ENCODE assay signal across 26 mouse cellular contexts in genomic region chr11:120080282-120080681, GRCm38 (mm10). TPM values are rescaled to one million over a fixed set of nuclear protein-coding genes. Genes with fewer than 3 reads are reported as not detected.
DNase-seq lines count a peak whose midpoint lies in the region; ATAC-seq and TF ChIP-seq lines count a peak whose summit lies in the region.
"Had no signal": no experiment of that assay in that cellular context is flagged by ENCODE, and none has a peak within 500 bp of the region (broad histone marks: within the 10 kb centered on the region; RNA-seq: fewer than 3 reads in every experiment).

No protein-coding gene starts in this region.

- H3K27me3 ChIP-seq in kidney, postnatal 0 days (ENCODE audit: insufficient read depth, low read length): no peaks in the 10 kb centered on the region
- no peaks in the 10 kb centered on the region for H3K27me3 ChIP-seq in lung, postnatal 0 days (replicated peaks; ENCODE audit: insufficient read depth, low read length)
- H3K27me3 ChIP-seq: CH12.LX; embryonic facial prominence, embryonic 12.5 days; embryonic facial prominence, embryonic 15.5 days; forebrain, embryonic 12.5 days; forebrain, embryonic 15.5 days; hindbrain, embryonic 13.5 days; Patski had no signal

- no peak overlapping the region for H3K4me2 ChIP-seq in kidney, postnatal 0 days (ENCODE audit: low read length)
- no peak overlapping the region for H3K4me2 ChIP-seq in lung, postnatal 0 days (replicated peaks; ENCODE audit: low read depth, low read length)
- H3K4me2 ChIP-seq: embryonic facial prominence, embryonic 12.5 days; embryonic facial prominence, embryonic 15.5 days; forebrain, embryonic 12.5 days; forebrain, embryonic 15.5 days; hindbrain, embryonic 13.5 days had no signal

- H3K9ac ChIP-seq in kidney, postnatal 0 days (ENCODE audit: low read depth, low read length): no peak overlapping the region
- H3K9ac ChIP-seq in lung, postnatal 0 days (replicated peaks; ENCODE audit: low read depth): no peak overlapping the region
- H3K9ac ChIP-seq: embryonic facial prominence, embryonic 12.5 days; embryonic facial prominence, embryonic 15.5 days; forebrain, embryonic 12.5 days; forebrain, embryonic 15.5 days; hindbrain, embryonic 13.5 days had no signal

- no peak for DNase-seq in frontal cortex, adult 2 months (ENCODE audit: extremely low spot score in 1 of 2, low spot score in 1 of 2)
- DNase-seq in kidney, postnatal 0 days (ENCODE audit: low spot score): peak; percentile 74
- no peak for DNase-seq in kidney, adult 8-10 months
- peak in 1 of 2 experiments; percentile 39 for DNase-seq in layer of hippocampus, adult 2 months (ENCODE audit: low spot score in 2 of 2)
- no peak for DNase-seq in layer of hippocampus, postnatal 36 days
- DNase-seq in lung, postnatal 0 days (ENCODE audit: low spot score): peak; percentile 50
- DNase-seq in lung, postnatal 10 days: no peak
- DNase-seq: adrenal gland, postnatal 10 days; adrenal gland, postnatal 36 days; B cell, adult 2 months; cerebellum, adult 11 months; cerebellum, adult 2 months; cerebellum, adult 9-11 months; cerebellum, postnatal 25 days; gastrocnemius, postnatal 25 days; heart, adult 18-20 months had no signal

- no peaks in the 10 kb centered on the region for H3K4me1 ChIP-seq in kidney, postnatal 0 days (replicated peaks; ENCODE audit: insufficient read depth, low read length)
- H3K4me1 ChIP-seq in lung, postnatal 0 days (ENCODE audit: insufficient read depth, low read depth, low read length): no peaks in the 10 kb centered on the region

- no peak overlapping the region for H3K27ac ChIP-seq in kidney, postnatal 0 days
- peak overlapping the region; percentile 39; the same call in 1 of the 2 replicates for H3K27ac ChIP-seq in layer of hippocampus, adult 2 months
- no peak overlapping the region for H3K27ac ChIP-seq in lung, postnatal 0 days (ENCODE audit: low read length)
- H3K27ac ChIP-seq: embryonic facial prominence, embryonic 12.5 days; embryonic facial prominence, embryonic 15.5 days; forebrain, embryonic 12.5 days; forebrain, embryonic 15.5 days; hindbrain, embryonic 13.5 days had no signal

- ATAC-seq in frontal cortex, adult (ENCODE audit: low TSS enrichment): peak; percentile 52; the same call in 1 of the 2 replicates
- ATAC-seq in kidney, postnatal 0 days (replicated peaks; ENCODE audit: low FRiP score, low read depth): no peak
- ATAC-seq in lung, postnatal 0 days: no peak
- ATAC-seq: forebrain, embryonic 15.5 days; hindbrain, embryonic 16.5 days; Patski had no signal

- no peaks in the 10 kb centered on the region for H3K9me3 ChIP-seq in kidney, postnatal 0 days (replicated peaks; ENCODE audit: low read length)
- H3K9me3 ChIP-seq in lung, postnatal 0 days (ENCODE audit: low read length): no peaks in the 10 kb centered on the region
- H3K9me3 ChIP-seq: embryonic facial prominence, embryonic 12.5 days; embryonic facial prominence, embryonic 15.5 days; forebrain, embryonic 12.5 days; forebrain, embryonic 15.5 days; hindbrain, embryonic 13.5 days had no signal

- no peak for TF ChIP-seq CTCF in kidney, postnatal 0 days (IDR thresholded peaks at IDR 0.05; ENCODE audit: low read depth)
- TF ChIP-seq CTCF in layer of hippocampus, adult 2 months (conservative IDR thresholded peaks at IDR 0.05): no peak
- TF ChIP-seq CTCF in lung, postnatal 0 days (IDR thresholded peaks at IDR 0.05): no peak

- 75% methylated on average over 6 of the region's 6 CpGs for WGBS in kidney, postnatal 0 days
- WGBS in lung, postnatal 0 days: 70% methylated on average over 6 of the region's 6 CpGs

- peaks cover 29% of the 10 kb centered on the region; the same call in 1 of the 2 replicates for H3K36me3 ChIP-seq in kidney, postnatal 0 days (ENCODE audit: insufficient read depth, low read length)
- peaks cover 7% of the 10 kb centered on the region; the same call in 1 of the 2 replicates for H3K36me3 ChIP-seq in lung, postnatal 0 days (ENCODE audit: insufficient read depth, low read length)

- H3K4me3 ChIP-seq in kidney, postnatal 0 days (replicated peaks; ENCODE audit: low read depth, low read length): no peak overlapping the region
- no peak overlapping the region for H3K4me3 ChIP-seq in layer of hippocampus, adult 2 months
- no peak overlapping the region for H3K4me3 ChIP-seq in lung, postnatal 0 days (ENCODE audit: low read depth, low read length)
- H3K4me3 ChIP-seq: embryonic facial prominence, embryonic 12.5 days; embryonic facial prominence, embryonic 15.5 days; forebrain, embryonic 12.5 days; forebrain, embryonic 15.5 days; hindbrain, embryonic 13.5 days had no signal

- no peak for TF ChIP-seq EP300 in lung, postnatal 0 days (IDR thresholded peaks at IDR 0.05)

RNA-seq across cellular contexts. Expression of gene Cep131, which starts 6.3 kb away (rescaled TPM):
- 38.8 and 43.4 TPM in 2 replicates for polyA plus RNA-seq in frontal cortex, adult 2 months (2012; rRNA removed)
- 14.3 and 15.5 TPM in 2 replicates for polyA plus RNA-seq in kidney, postnatal 0 days (2015; fragmentation: Nextera tagmentation; extraction: Ambion mirVana)
- total RNA-seq in layer of hippocampus, adult 2 months (2021): 10 to 100 TPM; 35.6 to 37.0 TPM
- 10 to 100 TPM; 28.7 to 33.0 TPM for total RNA-seq in layer of hippocampus, postnatal 36 days (2021)
- 7.6 and 9.6 TPM in 2 replicates for polyA plus RNA-seq in lung, postnatal 0 days (2015; fragmentation: Nextera tagmentation; extraction: Ambion mirVana)

RNA-seq across cellular contexts. Expression of gene Tepsin, which starts 18.2 kb away (rescaled TPM):
- polyA plus RNA-seq in frontal cortex, adult 2 months (2012; rRNA removed): 31.1 and 35.6 TPM in 2 replicates
- polyA plus RNA-seq in kidney, postnatal 0 days (2015; fragmentation: Nextera tagmentation; extraction: Ambion mirVana): 10.8 and 12.1 TPM in 2 replicates
- 10 to 100 TPM; 16.3 to 17.1 TPM for total RNA-seq in layer of hippocampus, adult 2 months (2021)
- 10 to 100 TPM; 15.1 to 16.9 TPM for total RNA-seq in layer of hippocampus, postnatal 36 days (2021)
- 8.2 TPM in 2 replicates for polyA plus RNA-seq in lung, postnatal 0 days (2015; fragmentation: Nextera tagmentation; extraction: Ambion mirVana)

RNA-seq across cellular contexts. Expression of gene Ndufaf8, which starts 18.4 kb away (rescaled TPM):
- 42.3 and 46.2 TPM in 2 replicates for polyA plus RNA-seq in frontal cortex, adult 2 months (2012; rRNA removed)
- polyA plus RNA-seq in kidney, postnatal 0 days (2015; fragmentation: Nextera tagmentation; extraction: Ambion mirVana): 107 and 130 TPM in 2 replicates
- total RNA-seq in layer of hippocampus, adult 2 months (2021): 10 to 100 TPM; 35.2 to 46.9 TPM
- 10 to 100 TPM; 34.7 to 35.9 TPM for total RNA-seq in layer of hippocampus, postnatal 36 days (2021)
- 69.6 and 76.9 TPM in 2 replicates for polyA plus RNA-seq in lung, postnatal 0 days (2015; fragmentation: Nextera tagmentation; extraction: Ambion mirVana)

RNA-seq across cellular contexts. Expression of gene Aatk, which starts 33.3 kb away (rescaled TPM):
- 182 and 188 TPM in 2 replicates for polyA plus RNA-seq in frontal cortex, adult 2 months (2012; rRNA removed)
- polyA plus RNA-seq in kidney, postnatal 0 days (2015; fragmentation: Nextera tagmentation; extraction: Ambion mirVana): 1.4 TPM in 2 replicates
- 100 to 1,000 TPM; 196 to 207 TPM for total RNA-seq in layer of hippocampus, adult 2 months (2021)
- 100 to 1,000 TPM; 213 to 224 TPM for total RNA-seq in layer of hippocampus, postnatal 36 days (2021)
- polyA plus RNA-seq in lung, postnatal 0 days (2015; fragmentation: Nextera tagmentation; extraction: Ambion mirVana): 1.4 and 1.7 TPM in 2 replicates
- polyA plus RNA-seq: G1E had no signal

Comparison
In these comparisons a context has a peak if more than half of its experiments do, and no peak if none do; other contexts are left out.
1. DNase-seq: peak in kidney, postnatal 0 days (single experiment) and lung, postnatal 0 days (single experiment); none in frontal cortex, adult 2 months (0 of 2), kidney, adult 8-10 months (0 of 2), layer of hippocampus, postnatal 36 days (0 of 2) and lung, postnatal 10 days (single experiment).